Mouse (Mus musculus): Measurements from ENCODE around the gene Cep83.

Gene Cep83

DNA sequence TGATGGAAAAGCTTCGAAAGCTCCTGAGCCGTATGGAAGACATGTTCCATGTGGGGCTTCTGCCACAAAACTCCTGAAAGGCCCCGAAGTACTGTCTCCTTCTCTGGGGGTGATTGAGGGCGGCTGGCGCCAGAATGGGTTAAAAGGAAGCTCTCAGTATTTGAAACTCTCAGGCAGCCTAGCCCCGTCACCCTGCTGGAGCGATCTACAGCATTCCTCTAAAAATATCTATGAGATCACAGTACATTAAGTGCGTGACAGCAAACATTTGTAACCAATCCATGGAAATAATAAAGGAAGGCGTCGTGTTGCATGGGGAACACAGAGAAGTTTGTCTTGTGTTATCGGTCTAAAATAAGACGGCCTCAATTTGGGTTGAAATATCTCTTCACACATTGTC is 138.0 kb downstream of the Cep83 start:
- DNase-seq (ENCODE audit: low spot score in 2 of 2): no peak

DNA sequence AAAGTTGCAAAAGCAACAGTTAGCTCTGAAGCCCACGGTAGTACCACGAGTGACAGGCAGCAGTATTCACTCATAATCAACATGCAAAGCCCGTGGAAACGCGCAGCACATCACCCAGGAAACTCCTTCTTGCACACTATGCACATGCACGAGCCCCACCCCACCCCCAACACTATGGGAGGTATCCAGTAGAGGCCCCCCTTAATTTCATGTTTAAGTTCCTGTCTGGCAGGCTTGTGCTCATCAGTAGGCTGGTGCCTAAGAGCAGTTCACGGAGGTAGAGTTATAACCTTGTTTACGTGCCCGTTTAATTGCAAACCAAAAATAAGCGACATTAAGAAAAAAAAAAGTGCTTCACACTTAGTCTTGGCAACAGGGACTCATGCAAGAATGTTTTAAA is 138.9 kb downstream of the Cep83 start:
- DNase-seq (ENCODE audit: low spot score in 2 of 2): no peak

DNA sequence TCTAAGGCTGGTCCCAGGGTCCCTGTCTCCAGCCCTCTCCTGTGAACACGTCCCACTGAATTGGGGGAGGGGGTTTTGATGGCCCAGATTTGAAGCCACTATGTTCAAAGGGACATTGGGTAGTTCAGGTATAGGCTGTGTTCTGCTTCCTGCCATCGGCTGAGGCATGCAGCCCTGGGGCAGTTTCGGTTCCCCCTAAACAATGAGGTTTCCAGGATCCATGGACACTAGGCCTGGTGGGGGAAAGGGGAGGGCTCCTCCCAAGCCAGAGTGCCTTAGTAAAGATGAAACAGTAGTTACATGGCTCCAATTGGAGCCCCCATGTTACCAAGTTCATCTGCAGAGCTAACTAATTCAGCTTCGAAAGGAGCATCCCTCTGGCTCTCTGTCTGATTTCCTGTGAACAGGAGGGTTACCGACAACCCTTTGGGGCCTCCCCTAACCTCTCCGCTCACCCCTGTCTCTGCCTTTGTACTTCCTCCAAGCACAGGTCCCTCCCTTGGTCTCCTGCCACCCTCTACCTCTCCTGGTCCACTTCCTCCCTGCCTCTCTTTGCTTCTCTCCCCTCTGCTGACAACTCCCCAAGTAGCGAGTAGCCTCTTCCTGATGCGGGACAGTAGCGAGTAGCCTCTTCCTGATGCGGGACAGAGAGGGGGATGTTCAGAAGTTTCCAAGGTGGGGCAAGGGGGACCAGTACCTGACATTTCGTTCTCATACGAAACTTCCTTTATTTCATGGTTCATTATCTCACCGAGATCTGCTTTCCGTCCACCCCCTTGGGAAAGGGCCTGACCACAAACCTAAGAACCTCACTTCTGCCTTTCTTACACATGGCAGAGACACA is 139.7 kb downstream of the Cep83 start:
- peak; percentile 63 to 83 for DNase-seq (ENCODE audit: low spot score in 2 of 2)

DNA sequence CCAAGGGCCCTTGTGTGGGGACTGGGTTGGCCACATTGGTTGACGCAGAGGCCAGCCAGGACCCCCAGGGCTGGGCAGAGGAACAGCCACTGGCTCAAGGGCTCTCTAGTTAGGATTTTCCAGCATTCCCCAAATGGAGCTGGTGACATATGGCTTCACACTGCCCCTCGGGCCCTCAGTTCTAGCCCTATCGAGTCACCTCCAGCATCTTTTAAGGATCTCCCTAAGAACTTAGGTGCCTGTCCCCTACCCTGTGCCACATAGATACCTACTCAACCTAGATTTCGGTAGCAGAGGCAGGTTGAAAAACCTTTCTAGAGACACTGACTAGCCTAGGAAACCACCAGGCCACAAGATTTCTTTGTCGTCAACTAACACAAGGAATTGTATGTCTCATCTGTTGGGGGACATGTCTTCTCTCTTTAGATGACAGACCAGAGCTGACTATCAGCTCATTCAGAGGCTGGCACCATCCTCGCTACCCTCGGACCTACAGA is 140.3 kb downstream of the Cep83 start:
- no peak for DNase-seq (ENCODE audit: low spot score in 2 of 2)

DNA sequence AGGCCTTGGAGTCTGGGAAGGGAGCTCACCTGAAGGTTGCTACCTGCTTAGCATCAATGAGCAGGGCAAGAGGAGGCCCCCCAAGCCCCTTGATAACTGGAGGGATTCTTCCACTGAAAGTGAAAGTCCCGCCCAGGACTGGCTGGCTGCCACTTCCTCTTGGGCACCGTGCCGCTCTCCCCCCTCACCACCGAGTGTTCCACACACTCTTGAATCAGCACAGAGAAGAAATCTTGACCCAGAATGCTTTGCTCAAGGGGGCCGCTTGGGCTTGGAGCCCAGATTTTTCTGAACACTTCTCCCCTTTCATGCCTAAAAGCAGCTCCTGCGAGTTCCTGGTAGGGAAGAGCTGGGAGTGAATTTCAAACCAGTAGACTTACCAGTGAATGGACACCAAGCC is 141.0 kb downstream of the Cep83 start:
- DNase-seq (ENCODE audit: low spot score in 2 of 2): peak; percentile 73 to 83

DNA sequence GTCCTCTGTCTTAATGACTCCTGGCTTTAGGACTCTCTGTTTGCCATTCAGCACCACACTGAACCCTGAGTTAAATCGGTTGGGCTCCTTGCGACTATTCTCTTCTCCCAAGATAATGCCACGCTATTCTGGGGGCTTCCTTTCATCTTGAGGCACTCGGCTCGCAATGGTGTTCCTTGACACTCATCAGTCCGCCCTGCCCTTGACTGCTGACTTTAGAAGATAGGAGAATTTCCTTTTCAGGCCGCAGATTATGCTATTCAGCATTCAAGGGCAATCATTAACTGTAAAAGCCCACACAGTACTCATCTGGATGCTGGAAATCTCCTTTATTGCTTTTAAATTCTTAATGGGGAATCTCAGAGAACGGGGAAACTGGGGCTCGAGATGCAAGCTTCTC is 147.4 kb downstream of the Cep83 start:
- no peak for DNase-seq (ENCODE audit: low spot score in 2 of 2)

Measured in natural killer cell, adult 2 months (primary cell).